Mouse (Mus musculus) brain, embryonic 18.5 days (tissue): ENCODE data around the gene Inpp4a.

Experiments used
- DNase-seq: peaks from one replicate; pipeline ENCODE4 v3.0.0-alpha.2; 2012; ENCODE audit warnings: low read depth, low spot score

Gene Inpp4a

DNA sequence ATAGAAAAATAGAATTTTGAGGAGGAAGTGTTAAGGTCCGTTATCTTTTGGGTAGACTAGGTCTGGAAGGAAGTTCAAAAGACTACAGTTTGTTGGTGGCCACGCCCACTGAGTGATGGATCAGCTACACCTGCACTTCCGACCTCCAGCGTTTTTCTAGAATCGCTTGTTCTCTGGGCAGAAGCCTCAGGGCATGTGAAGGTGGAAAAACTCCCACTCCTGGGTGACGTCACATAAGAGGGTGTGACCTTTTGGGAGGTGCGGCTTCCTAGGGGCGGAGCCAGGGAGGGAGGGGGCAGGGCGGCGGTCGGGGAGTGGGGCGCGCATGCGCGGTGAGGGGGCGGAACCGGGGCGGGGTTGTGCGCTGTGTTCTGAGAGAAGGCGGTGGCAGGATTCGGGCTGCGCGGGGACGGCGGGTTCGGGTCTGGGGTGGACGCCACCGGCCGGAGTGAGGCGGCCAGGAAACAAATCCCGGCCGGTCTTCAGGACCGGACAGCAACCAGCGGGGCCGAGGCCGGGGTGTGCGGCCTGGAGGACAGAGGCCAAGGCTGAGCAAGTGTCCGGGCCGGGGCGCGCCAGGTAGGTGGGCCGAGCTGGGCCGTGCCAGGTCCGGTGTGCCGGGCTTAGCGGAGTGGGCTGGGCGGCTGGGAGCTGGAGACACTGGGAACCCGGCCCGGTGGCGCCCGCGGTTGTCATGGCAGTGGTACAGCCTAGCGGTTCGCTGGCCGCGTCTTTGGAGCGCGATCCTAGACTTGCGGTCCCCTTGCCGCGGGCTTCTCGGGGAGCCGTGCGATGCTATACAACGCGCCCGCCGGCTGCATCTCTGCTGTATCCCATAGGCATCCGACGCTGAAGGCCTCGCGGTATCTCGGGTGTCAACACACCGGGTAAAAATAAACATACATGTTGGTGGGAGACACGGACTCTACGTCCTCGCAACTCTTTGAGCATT is at the start of gene Inpp4a:
Gene Inpp4a, plus strand, starts transcription at position 326 of the 952 bp plus-strand sequence.
- peak; percentile 69 for DNase-seq

DNA sequence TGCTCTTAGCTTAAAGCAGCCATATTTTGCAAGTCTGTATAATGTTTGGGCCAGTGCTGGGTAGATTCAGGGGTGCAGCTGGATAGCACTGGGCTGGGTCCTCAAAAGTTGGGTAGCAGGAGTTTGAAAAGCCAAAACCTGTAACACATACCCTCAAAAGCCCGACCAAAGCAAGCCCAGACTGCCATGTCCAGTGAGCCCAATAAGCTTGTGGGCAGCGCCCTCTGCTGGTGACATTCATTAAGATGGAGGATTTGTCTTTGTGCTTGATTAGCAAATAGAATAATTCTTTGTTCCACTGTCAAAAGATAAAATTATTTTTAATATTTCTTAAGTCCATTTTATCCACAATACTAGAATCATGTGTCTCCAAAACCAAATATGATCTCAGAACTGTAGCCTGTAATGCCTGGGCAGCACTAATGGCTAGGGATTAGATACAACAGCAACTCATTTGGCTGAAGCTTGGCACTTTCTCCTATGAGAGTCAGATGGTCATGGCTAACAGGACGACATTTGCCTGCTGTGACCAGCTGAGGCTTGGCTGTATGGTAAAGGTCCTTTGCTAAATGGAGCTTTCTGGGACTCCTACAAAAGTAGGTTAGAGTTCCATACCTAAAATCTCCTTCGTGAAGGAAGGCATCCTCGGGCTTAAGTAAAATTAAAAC is 48.9 kb upstream of the Inpp4a start:
- DNase-seq: peak; percentile 54

DNA sequence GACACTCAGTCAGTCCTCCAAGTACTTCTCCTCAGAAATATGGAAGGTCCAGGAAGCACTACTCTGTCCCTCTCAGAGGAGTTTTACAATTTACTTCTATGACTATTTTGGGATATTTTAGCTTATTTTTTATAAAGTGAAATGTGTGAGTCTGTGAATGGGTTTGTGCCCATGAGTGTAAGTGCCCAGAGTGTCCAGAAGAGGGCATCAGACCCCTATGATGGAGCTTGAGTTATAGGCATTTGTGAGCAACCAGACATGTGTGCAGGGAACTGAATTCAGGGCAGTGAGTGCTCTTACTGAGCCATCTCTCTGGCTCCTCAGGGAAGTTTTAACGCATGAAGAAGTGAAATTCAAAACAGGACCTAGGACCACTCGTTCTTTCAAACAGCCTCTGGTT is 41.2 kb upstream of the Inpp4a start:
- no peak for DNase-seq

DNA sequence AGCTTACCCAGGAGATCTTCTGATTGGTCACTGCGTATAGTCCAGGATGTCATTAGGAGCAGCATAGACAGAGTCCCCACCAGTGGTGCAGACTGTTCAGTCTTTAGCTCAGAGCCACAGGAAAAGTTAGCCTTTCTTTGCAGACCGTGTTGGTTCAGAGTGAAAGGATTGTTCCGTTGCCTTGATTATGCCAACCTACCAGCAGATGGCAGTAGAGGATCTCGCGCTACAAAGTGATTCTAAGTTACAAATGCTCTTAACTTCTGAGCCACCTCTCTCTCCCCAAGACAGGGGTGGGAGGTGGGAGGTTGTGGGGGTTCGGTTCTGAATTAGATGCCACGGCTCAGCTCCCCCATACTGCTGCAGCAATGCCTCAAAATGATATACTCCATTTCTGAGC is 27.2 kb upstream of the Inpp4a start:
- DNase-seq: peak; percentile 45

DNA sequence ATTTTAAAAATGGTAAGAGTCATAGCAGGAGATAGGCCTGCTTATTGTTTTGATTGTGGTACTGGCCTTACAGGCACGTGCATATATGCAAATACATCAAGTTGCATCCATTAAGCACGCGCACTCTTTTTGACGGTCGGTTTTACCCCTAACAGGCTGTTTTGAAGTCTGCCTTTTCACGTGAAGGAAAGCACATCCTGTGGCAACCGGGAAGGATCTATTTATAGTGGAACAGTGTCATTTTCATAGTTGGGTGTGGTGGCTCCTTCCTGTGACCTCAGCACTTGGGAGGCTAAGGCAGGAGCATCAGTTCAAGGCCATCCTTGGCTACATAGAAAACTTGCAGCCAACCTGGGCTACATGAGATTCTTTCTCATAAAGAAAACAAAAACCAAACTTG is 13.1 kb upstream of the Inpp4a start:
- no peak for DNase-seq

DNA sequence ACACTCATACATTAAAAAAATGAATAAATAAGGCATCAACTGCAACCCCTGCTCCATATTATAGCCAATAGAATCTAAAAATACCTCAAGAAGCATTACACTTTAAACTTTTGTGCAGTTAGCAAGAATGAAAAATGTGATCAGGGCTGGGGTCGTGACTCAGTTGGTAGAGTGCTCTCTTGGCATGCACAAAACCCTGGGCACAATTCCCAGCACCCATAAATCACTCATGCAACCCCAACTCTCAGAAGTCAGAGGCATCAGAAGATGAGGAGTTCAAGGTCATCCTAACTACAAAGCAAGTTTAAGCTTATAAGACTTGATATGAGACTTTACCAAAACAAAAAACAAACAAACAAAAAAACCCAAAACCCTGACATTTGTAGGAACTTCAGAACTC is 11.9 kb upstream of the Inpp4a start:
- DNase-seq: no peak

DNA sequence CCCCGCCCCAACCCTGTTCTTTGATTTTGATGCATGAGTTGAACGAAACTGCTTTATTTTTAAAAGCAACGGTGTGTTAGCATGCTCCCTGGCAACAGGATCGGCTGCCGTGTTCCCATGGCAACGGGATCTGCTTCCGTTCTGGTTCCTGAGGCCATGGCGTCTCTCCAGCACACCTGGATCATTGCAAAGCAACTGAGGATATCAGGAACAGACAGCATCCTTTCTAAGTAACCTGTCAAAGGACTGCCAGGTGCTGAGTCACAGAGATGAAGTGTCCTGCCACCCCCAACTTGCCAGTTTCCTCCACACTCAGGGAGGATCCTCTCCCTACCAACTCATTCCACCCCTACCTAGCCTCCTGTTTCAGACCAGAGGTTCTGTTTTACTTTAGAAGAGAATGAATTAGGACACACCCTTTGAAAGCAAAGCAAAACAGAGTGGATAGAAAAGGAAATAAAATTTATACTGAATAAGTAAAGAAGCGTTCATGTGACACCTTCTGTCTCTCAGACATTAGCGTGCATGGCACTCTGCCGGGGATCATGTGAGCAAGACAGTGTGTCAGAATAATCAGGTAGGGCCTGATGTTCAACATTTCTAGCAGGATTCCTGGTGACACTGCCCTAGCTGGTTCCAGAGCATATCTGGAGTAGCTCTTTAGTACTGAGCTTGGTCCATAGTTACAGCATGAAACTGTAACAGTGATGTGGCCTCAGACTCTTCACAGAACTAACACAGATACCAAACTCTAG is 11.3 kb upstream of the Inpp4a start:
- peak; percentile 46 for DNase-seq

DNA sequence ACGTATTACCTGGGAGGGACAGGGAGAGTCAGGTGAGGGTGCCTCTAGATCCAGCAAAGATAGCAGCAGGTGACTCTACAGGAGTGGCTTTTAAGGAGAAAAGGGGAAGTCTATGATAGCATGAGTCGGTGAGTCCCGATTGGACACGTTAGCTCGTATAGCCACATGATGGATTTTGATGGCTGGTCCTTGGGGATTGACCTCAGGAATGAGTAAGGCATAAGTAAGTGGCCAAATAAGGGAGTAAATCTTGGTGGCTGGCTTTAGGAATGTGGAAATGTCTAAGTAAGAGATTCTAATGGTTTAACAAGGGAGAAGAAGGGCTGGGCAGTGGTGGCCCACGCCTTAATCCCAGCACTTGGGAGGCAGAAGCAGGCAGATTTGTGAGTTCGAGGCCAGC is 10.7 kb upstream of the Inpp4a start:
- DNase-seq: no peak

DNA sequence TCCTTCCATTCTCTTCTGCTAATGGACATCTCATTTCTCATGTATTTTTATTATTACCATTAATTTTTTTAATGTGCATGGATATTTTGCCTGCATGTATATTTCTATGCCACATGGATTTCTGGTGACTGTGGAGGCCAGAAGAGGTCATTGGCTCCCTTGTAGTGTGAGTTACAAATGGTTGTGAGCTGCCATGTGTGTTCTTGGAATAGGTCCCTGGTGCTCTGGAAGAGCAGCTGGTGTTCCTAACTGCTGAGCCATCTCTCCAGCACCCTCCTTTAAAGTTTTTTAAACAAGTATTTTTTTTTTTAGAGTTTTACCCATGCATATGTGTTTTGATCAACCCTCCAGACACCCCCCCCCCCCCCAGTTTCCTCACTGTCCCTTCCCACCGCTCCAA is 3.3 kb upstream of the Inpp4a start:
- DNase-seq: no peak

DNA sequence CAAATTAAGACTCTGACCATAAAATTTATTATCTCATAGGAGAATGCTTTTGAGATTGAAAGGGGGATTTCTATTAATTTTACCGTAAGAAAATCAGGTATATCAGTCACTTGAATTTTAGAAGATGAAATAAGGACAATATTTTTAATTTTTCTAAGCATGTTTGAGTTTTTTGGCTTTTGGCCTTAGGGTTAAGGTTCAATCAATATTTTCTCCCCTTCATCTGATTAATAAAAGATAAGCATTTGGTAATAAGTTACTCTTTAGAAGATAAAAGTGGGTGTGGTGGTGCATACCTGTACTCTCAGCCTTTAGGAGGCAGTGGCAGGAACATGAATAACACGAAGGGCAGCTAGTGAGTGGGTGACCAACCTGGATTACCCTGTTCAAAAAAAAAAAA is 761 bp upstream of the Inpp4a start:
- no peak for DNase-seq

DNA sequence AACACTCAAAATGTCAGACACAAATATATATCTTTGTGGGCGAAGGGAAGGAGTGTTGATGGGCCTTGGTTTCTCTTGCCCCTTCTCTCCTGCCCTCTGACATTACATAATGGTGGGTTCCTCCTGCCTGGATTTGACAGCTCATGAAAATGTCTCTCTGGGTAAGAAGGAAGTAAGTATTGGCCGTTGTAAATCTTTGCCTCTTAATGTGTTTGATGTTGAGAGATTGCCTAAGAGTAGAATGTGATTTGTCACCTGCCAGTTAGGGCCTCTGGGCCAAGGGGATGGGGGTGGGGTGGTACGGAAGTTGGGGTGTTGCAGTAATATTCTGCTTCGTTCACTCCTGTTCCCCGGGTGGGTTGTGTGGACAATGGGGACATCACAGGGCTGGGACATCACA is 985 bp downstream of the Inpp4a start:
- no peak for DNase-seq

DNA sequence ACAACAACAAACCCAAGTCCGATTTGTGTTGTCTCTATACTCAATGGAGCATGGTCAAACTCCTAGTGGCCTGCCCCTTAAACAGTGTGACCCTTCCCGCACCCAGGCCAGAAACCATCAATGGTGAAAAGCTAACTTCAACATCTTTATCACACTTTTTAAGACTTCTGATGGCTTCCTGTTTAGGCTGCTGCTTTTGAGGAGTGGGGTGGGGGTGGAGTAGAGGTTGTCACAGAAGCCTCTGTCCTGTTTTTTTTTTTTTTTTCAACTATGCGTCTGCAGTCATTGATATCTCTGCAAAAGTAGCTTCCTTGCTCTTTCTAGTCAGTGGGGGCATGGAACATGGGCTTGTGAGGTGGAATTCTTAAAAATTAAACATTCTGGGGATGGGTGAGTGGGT is 3.1 kb downstream of the Inpp4a start:
- DNase-seq: no peak

DNA sequence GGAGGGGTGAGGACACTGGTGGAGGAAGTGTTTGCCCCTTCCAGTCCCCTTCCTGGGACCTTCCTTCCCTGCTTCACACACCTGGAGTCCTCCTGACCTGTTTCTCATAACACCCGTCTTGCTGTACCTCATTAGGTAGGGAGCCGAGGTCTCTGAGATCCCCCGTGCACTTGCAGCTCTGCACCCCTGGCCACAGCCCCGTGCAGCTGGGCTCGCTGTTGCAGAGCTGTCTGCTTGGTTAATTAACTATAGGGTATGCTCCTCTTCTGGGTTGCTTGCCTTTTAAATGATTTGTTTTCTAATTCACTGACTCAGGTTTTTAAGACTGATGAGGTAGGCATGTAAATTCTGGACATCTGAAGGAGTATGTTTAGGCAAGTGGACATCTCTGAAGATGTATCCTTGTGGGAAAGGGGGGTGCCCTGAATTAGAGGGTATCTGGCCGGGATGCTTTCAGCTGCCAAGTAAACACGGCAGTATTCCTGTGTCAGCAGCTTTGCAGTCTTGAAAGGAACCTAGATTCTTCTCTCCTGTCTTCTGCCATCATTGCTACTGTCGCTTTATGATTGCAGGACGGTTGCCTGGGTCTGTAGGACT is 6.1 kb downstream of the Inpp4a start:
- DNase-seq: no peak

DNA sequence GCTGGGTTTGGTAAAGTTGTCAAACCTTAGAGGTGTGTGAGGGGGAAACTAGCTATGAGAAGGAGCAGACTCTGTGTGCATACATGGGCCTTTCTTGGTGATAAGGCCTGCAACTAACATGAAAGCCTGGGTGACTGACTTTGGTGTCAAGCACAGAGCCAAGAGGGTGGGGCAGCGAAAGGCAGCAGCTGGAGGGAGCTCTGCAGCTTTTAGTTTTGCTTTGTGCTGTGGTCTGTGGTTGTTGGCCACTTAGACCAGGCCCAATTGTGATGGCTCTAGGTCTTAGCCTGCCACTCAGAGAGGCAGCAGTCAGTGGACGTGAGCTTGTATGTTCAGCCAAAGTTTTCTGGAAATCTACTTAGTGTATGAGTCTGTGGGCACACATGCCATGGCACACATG is 7.9 kb downstream of the Inpp4a start:
- DNase-seq: no peak

DNA sequence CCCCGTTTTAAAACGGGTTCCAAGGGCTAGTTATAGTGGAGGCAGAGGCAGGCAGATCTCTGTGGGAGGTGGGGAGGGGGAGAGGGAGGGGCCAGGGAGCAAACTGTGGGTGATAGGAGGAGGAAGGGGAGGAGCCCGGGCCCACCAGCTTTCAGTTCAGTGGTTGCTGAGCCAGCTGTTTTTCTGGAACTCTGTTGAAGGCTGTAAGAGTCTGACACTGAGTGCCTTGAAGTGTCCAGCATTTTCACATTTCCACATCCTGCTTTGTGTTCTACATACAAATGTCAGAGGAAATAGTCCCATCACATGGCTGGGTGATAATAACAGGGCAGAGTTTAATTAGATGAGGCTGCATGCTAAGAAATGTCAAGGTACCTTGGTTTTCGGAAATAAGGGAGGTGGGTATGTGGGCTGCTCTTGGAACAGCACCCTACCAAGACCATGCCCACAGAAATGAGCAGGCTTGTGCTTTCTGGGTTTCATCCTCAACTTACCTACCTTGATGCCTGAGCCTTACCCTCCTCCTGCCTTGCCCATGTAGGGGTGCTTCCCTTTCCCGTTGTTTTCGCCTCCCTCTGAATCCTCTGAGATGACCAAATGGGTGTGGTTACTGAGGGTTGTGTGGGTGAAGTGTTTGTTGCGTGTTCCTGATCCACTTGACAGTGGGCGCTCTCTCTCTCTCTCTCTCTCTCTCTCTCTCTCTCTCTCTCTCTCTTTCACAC is 8.5 kb downstream of the Inpp4a start:
- DNase-seq: no peak

DNA sequence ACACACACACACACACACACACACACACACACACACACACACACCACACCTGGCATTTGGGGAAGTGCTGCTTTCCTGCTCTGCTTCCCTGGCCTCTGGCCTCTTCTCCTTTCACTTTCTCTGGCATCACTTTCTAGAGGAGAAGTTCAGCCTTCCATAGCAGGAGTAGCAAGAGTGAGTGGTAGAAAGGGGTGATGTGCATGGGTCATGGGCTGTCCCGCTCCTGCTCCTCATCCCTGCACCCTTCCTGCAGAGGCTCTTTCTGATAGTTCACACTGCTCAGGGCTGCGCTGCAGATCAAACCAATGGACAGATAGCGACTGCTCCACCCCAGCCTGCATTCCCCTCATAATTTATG is 9.1 kb downstream of the Inpp4a start:
- no peak for DNase-seq

DNA sequence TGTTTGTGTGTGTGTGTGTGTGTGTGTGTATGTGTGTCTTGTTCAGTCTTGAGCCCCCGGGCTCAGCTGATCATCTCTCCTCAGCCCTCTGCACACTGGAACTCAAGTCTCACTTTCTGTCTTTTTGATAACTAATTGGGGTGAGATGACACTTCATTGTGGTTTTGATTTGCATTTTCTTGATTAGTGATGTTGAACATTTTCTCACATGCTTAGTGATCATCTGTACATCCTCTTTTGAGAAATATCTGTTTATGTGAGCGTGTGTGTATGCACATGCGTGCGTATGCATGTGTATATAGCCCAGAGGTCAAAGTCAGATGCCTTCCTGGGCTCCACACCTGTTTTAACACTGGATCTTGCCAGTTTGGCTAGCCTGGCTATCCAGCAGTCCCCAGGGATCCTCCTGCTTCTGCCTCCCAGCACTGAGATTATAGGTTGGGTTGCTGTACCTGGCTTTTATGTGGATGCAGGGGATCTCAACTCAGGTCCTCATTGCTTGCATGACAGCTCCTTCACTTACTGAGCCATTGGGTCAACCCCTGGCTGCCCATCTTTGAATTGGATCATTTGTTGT is 10.4 kb downstream of the Inpp4a start:
- no peak for DNase-seq

DNA sequence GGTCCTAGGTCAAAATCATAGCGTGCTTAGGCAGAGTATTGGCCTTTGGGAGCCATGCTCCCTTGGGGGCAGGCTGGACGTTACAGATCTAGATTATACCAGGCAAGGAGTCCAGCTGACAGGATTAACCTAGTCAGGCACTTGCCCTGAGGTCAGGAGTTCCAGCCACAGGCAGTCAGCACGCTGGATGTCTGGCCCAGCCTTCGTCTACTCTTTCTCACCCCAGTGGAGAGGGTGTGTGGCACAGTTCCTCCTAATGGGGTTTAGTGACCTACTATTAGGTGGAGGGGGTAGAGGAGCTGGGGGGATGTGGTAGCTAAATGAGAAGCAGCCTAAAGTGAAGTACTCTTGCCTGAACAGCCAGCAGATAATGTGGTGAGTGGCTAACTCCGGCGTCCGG is 14.7 kb downstream of the Inpp4a start:
- no peak for DNase-seq

DNA sequence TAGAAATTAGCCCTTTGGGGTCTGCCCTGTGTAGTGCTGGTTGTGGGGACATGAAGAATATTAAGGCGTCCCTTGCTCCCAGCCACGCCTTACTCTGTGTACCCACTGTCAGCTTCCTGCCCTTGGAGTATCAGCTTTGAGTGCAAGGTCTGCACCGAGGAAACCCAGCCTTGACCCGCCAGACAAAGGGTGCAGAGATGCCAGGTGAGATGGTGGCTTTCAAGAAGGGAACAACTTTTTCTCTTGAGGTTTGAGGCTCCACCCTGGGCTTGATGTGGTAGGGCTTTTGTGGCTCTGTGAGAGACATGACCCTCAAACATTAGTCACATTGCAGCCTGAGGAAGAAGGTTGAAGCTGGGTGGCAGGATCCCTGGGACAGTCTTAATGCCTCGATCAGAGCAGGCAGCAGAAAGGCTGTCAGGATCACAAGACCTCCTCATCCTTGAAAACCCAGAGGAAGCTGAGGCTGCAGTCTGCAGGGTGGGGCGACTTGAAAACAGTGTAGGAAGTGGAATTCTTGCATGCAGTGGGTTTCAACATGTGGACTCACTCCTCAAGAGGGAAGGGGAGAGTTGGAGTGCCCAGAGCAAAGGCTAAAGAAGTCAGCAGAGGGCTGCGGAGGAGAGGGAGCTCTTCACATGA is 18.1 kb downstream of the Inpp4a start:
- DNase-seq: no peak

DNA sequence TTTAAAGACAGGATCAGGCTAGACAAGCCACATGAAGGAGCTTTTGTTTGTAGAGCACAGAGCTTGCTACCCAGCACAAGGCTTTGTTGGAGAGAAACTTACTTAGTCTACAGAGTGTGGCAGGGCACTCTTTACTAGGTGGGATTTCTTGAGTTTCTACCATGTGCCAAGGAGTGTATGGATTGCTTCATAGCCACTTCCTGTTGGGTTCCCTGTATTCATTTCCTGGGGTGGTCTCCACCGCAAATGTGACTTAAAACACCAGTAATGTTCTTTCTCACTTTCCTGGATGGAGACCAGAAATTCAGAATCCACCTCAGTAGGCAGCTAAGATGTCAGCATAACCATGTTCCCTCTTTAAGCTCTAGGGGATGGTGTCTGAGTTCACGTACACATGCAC is 18.9 kb downstream of the Inpp4a start:
- no peak for DNase-seq

DNA sequence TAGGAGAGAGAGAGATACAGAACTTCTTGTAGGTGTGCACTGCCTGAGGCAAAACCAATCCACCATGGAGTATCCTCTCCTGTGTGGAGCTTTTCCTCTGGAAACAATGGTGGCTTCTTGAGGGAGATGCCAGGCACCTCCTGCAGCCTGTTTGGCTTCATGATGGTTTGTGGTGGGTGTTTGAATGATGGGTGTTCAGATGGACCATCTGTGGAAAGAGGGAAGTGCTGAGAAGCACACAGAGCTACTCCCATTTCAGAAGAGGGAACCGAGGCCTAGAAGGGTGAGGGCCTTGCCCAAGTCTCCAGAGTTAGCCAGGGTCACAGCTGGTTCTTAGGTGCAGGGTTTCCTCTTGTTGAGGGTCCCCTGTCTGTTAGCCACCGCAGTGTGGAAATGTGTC is 23.0 kb downstream of the Inpp4a start:
- no peak for DNase-seq
